Mouse (Mus musculus) embryonic fibroblast, embryonic 13.5 days (primary cell): ENCODE measurements around the gene Zfhx3.

Experiments used
- CTCF ChIP-seq: IDR thresholded peaks from 2 replicates; pipeline ENCODE4 v1.5.1; 2011; ENCODE audit warnings: mild to moderate bottlenecking, control low read depth, low read length, moderate library complexity, borderline replicate concordance; ENCODE audit not compliant: insufficient read depth
- POLR2A ChIP-seq: IDR thresholded peaks from 2 replicates; pipeline ENCODE4 v1.6.1; 2011; ENCODE audit warnings: low read depth, mild to moderate bottlenecking, control low read depth, low read length, moderate library complexity

DNA sequence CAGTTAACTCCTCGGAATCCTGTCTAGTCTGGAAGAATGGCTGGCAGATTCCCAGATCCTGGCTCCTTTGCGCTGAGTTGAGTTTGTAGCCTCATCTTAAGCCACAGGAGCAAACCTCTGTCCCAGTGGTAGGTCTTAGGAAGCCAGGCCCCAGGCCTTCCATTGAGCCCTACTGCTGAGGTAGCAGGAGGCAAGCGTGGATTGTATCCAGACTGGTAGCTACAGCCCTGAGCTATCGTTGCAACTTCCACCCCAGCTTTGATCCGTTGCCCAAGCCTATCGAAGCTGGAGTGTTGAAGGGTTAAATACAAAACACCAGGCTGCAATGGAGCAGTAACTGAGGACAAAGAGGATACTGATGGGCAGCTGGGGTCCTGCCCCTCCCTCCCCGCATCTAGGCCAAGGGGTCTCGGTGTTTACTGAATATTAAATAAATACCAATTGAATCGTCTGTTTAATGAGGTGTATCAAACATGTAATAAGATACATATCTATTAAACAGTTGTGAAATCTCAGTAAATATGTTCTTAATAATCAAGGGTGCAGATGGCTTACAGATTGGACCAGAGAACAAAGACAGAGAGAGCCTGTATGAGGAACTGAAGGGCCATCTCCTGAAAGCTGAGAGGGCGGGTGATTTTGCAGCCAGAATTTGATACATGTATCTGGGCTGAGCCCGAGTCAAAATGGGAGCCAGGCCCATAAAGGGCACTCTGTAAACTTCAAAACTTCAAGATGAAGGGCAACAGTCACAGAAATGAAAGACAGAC, 611.5 kb downstream of the Zfhx3 start:
- no peak for TF ChIP-seq POLR2A
- TF ChIP-seq CTCF = no peak
